ENCODE assay signal across 21 mouse cellular contexts in the genomic region with DNA sequence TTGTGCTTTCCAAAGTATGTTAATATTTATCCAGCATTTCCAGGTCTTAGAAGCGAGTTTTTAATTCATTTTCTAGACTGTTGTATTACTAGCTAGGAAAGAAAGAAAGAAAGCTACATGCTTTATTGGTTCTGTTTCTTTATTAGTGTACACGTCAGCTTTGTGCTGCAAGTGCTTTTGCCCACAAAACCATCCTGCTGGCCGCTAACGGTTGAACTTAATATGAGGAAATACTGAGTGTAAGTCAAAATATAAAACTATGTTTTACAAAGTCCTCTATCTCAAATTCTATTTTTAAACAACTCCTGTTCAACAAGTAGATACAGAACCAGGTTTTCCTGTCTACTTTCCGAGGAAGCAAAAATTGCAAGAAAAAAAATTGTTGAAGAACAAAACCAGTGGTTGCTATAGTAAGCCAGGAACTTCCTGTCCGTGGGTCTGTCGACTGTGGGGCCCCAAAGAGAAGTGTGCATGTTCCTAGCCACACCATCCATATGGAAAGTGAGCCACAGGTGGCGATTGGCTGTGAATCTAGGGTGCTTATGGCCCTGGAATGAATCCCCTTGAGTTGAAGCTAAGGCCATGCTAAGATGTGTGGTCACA. TPM values are rescaled to one million over a fixed set of nuclear protein-coding genes. Genes with fewer than 3 reads are reported as not detected.
A peak's percentile ranks its signal among the peaks of the same experiment; 100 is the strongest.
DNase-seq lines count a peak whose midpoint lies in the region; ATAC-seq and TF ChIP-seq lines count a peak whose summit lies in the region.
"Had no signal": no experiment of that assay in that cellular context is flagged by ENCODE, and none has a peak within 500 bp of the region (broad histone marks: within the 10 kb centered on the region; RNA-seq: fewer than 3 reads in every experiment).

No protein-coding gene starts in this region.

- 62% methylated on average over 8 of the region's 8 CpGs for WGBS in heart, embryonic 16.5 days
- WGBS in heart, embryonic 10.5 days: 78% methylated on average over 8 of the region's 8 CpGs
- WGBS in hindbrain, postnatal 0 days: 70% methylated on average over 8 of the region's 8 CpGs

- no peak for TF ChIP-seq RAD21 in CH12.LX (IDR thresholded peaks at IDR 0.05; ENCODE audit: low read depth, low read length)

- H3K4me2 ChIP-seq in heart, embryonic 16.5 days (ENCODE audit: low read depth, low read length): 0 out of 2 replicates have a peak overlapping the region, but pooled peaks have one; percentile 6
- peak overlapping the region; percentile 65 for H3K4me2 ChIP-seq in CH12.LX (ENCODE audit: insufficient read depth, low read depth, poor library complexity, severe bottlenecking)
- no peak overlapping the region for H3K4me2 ChIP-seq in hindbrain, postnatal 0 days (ENCODE audit: low read depth, low read length)
- H3K4me2 ChIP-seq: embryonic facial prominence, embryonic 15.5 days; forebrain, embryonic 15.5 days; heart, embryonic 13.5 days; hindbrain, embryonic 13.5 days; limb, embryonic 12.5 days; midbrain, embryonic 12.5 days had no signal

- H3K9ac ChIP-seq in heart, embryonic 16.5 days (ENCODE audit: low read length): no peak overlapping the region
- peak overlapping the region; percentile 50; the same call in 1 of the 2 replicates for H3K9ac ChIP-seq in CH12.LX (ENCODE audit: insufficient read depth, low read depth)
- no peak overlapping the region for H3K9ac ChIP-seq in hindbrain, postnatal 0 days (replicated peaks; ENCODE audit: low read length)
- H3K9ac ChIP-seq: embryonic facial prominence, embryonic 15.5 days; forebrain, embryonic 15.5 days; heart, embryonic 13.5 days; hindbrain, embryonic 13.5 days; limb, embryonic 12.5 days; midbrain, embryonic 12.5 days had no signal

- in situ Hi-C loops in CH12.LX (cut with MboI; ENCODE audit: low pct_ligation_motif_present, low pct_unique_long_range_greater_than_20kb, low sequenced_read_pairs): no loop called here

- peaks cover 28% of the 10 kb centered on the region for H3K4me1 ChIP-seq in heart, embryonic 16.5 days (ENCODE audit: control insufficient read depth, insufficient read depth, low read length)
- H3K4me1 ChIP-seq in heart, embryonic 10.5 days: peaks cover 6% of the 10 kb centered on the region
- H3K4me1 ChIP-seq in CH12.LX (ENCODE audit: control insufficient read depth in 1 of 2, insufficient read depth in 2 of 2): peaks cover 2 to 35% of the 10 kb centered on the region in 2 experiments; a peak in 2 of 4 replicates
- peaks cover 11% of the 10 kb centered on the region for H3K4me1 ChIP-seq in hindbrain, postnatal 0 days (ENCODE audit: insufficient read depth, low read length)
- H3K4me1 ChIP-seq: embryonic facial prominence, embryonic 15.5 days; limb, embryonic 12.5 days had no signal

- TF ChIP-seq CTCF in CH12.LX (conservative IDR thresholded peaks at IDR 0.05 in 1 of 2, IDR thresholded peaks at IDR 0.05 in 1 of 2; ENCODE audit: low read depth in 2 of 2, low read length in 2 of 2): no peak
- TF ChIP-seq CTCF in hindbrain, postnatal 0 days (IDR thresholded peaks at IDR 0.05; ENCODE audit: low read depth): no peak

- no peak overlapping the region for H3K4me3 ChIP-seq in heart, embryonic 16.5 days (ENCODE audit: low read length)
- H3K4me3 ChIP-seq in heart, embryonic 10.5 days: no peak overlapping the region
- no peak overlapping the region for H3K4me3 ChIP-seq in CH12.LX (replicated peaks in 1 of 3; ENCODE audit: low read depth in 2 of 3, low read length in 2 of 3, poor library complexity in 1 of 3)
- no peak overlapping the region for H3K4me3 ChIP-seq in hindbrain, postnatal 0 days (ENCODE audit: low read length)
- H3K4me3 ChIP-seq: embryonic facial prominence, embryonic 15.5 days; forebrain, embryonic 15.5 days; heart, embryonic 13.5 days; hindbrain, embryonic 13.5 days; limb, embryonic 12.5 days; midbrain, embryonic 12.5 days had no signal

- H3K27ac ChIP-seq in heart, embryonic 16.5 days (ENCODE audit: low read length): no peak overlapping the region
- H3K27ac ChIP-seq in heart, embryonic 10.5 days: no peak overlapping the region
- H3K27ac ChIP-seq in CH12.LX (ENCODE audit: insufficient read depth, low read depth): no peak overlapping the region
- H3K27ac ChIP-seq in hindbrain, postnatal 0 days: no peak overlapping the region
- H3K27ac ChIP-seq: embryonic facial prominence, embryonic 15.5 days; forebrain, embryonic 15.5 days; heart, embryonic 13.5 days; hindbrain, embryonic 13.5 days; limb, embryonic 12.5 days; midbrain, embryonic 12.5 days had no signal

- TF ChIP-seq POLR2A in CH12.LX (IDR thresholded peaks at IDR 0.05; ENCODE audit: low read depth, low read length): no peak

- dilution Hi-C loops in CH12.LX (cut with MboI; ENCODE audit: extremely low pct_ligation_motif_present, extremely low pct_unique_long_range_greater_than_20kb, low sequenced_read_pairs): no loop called here

- peak; percentile 29; the same call in 1 of the 2 replicates for TF ChIP-seq EP300 in CH12.LX (IDR thresholded peaks at IDR 0.05; ENCODE audit: low read length)

- no peak for ATAC-seq in heart, embryonic 16.5 days (replicated peaks; ENCODE audit: extremely low read depth, insufficient read depth, low FRiP score)
- ATAC-seq in granulocyte monocyte progenitor cell, adult 5-6 weeks (replicated peaks; ENCODE audit: poor library complexity, severe bottlenecking): peak; percentile 79
- peak; percentile 69 for ATAC-seq in megakaryocyte, adult 5-6 weeks (ENCODE audit: poor library complexity, severe bottlenecking)
- no peak for ATAC-seq in hindbrain, postnatal 0 days
- ATAC-seq: forebrain, embryonic 15.5 days; lung, postnatal 0 days had no signal

- H3K36me3 ChIP-seq in heart, embryonic 16.5 days (ENCODE audit: control insufficient read depth, insufficient read depth): no peaks in the 10 kb centered on the region
- H3K36me3 ChIP-seq in heart, embryonic 10.5 days: peaks cover 7% of the 10 kb centered on the region
- peaks cover 0 to 14% of the 10 kb centered on the region in 2 experiments for H3K36me3 ChIP-seq in CH12.LX (replicated peaks in 1 of 2; ENCODE audit: control insufficient read depth in 1 of 2, insufficient read depth in 1 of 2, low read length in 1 of 2)
- no peaks in the 10 kb centered on the region for H3K36me3 ChIP-seq in hindbrain, postnatal 0 days (ENCODE audit: insufficient read depth, low read length)
- H3K36me3 ChIP-seq: embryonic facial prominence, embryonic 15.5 days; forebrain, embryonic 15.5 days had no signal

- H3K79me2 ChIP-seq in CH12.LX (replicated peaks; ENCODE audit: control insufficient read depth, extremely low read depth, insufficient read depth, poor library complexity, severe bottlenecking): peaks cover 3% of the 10 kb centered on the region; the same call in 1 of the 2 replicates

- no peaks in the 10 kb centered on the region for H3K27me3 ChIP-seq in heart, embryonic 16.5 days (ENCODE audit: control insufficient read depth, insufficient read depth, low read length)
- H3K27me3 ChIP-seq in heart, embryonic 10.5 days (ENCODE audit: insufficient read depth, poor library complexity, severe bottlenecking): no peaks in the 10 kb centered on the region
- no peaks in the 10 kb centered on the region for H3K27me3 ChIP-seq in CH12.LX (replicated peaks)
- H3K27me3 ChIP-seq in hindbrain, postnatal 0 days (ENCODE audit: insufficient read depth, low read length): no peaks in the 10 kb centered on the region
- H3K27me3 ChIP-seq: embryonic facial prominence, embryonic 15.5 days; forebrain, embryonic 15.5 days; heart, embryonic 13.5 days; hindbrain, embryonic 13.5 days; limb, embryonic 12.5 days; midbrain, embryonic 12.5 days had no signal

- no peaks in the 10 kb centered on the region for H3K9me3 ChIP-seq in heart, embryonic 16.5 days (replicated peaks; ENCODE audit: control insufficient read depth, low read length)
- H3K9me3 ChIP-seq in heart, embryonic 10.5 days: no peaks in the 10 kb centered on the region
- no peaks in the 10 kb centered on the region for H3K9me3 ChIP-seq in CH12.LX (replicated peaks; ENCODE audit: low read length)
- H3K9me3 ChIP-seq in hindbrain, postnatal 0 days (ENCODE audit: low read length): no peaks in the 10 kb centered on the region
- H3K9me3 ChIP-seq: embryonic facial prominence, embryonic 15.5 days; forebrain, embryonic 15.5 days; heart, embryonic 13.5 days; hindbrain, embryonic 13.5 days; limb, embryonic 12.5 days; midbrain, embryonic 12.5 days had no signal

- no peak for DNase-seq in heart, embryonic 10.5 days (ENCODE audit: low spot score)
- peak; percentile 40 for DNase-seq in CH12.LX (ENCODE audit: extremely low read depth)
- no peak for DNase-seq in kidney, postnatal 4 days
- DNase-seq in hindbrain, postnatal 0 days (ENCODE audit: low spot score): no peak
- DNase-seq: adrenal gland, postnatal 25 days; cerebellum, adult 11 months; cerebellum, postnatal 36 days; kidney, postnatal 10 days; layer of hippocampus, postnatal 36 days; right cerebral cortex, postnatal 14 days; spleen, adult 18-20 months had no signal

RNA-seq across cellular contexts. Expression of gene Ptpra, which starts 22.9 kb away (rescaled TPM):
- polyA plus RNA-seq in heart, embryonic 16.5 days (2015; fragmentation: Nextera tagmentation; extraction: Ambion mirVana): 70.5 and 71.8 TPM in 2 replicates
- polyA plus RNA-seq in heart, embryonic 10.5 days (2016; fragmentation: Nextera tagmentation; extraction: Ambion mirVana): 73.3 and 85.5 TPM in 2 replicates
- 36.0 and 38.5 TPM in 2 replicates for total RNA-seq in CH12.LX (2012; rRNA removed)
- total RNA-seq in CH12.LX (2014; rRNA removed): 38.5 and 40.4 TPM in 2 replicates
- 67.5 and 73.3 TPM in 2 replicates for polyA plus RNA-seq in CH12.LX (2012; ENCODE audit: insufficient read length, low read depth)
- 68.9 and 76.2 TPM in 2 replicates for total RNA-seq in granulocyte monocyte progenitor cell, adult 5-6 weeks (2014; fragmentation: Nextera tagmentation)
- total RNA-seq in granulocyte monocyte progenitor cell, adult 5-6 weeks (2017): 118 and 138 TPM in 2 replicates
- 59.3 and 60.3 TPM in 2 replicates for total RNA-seq in megakaryocyte, adult 5-6 weeks (2015)
- total RNA-seq in megakaryocyte, adult 5-6 weeks (2017): 163 and 173 TPM in 2 replicates
- total RNA-seq in hindbrain, postnatal 0 days (2014; rRNA removed): 96.7 and 105 TPM in 2 replicates
- 143 and 145 TPM in 2 replicates for polyA plus RNA-seq in hindbrain, postnatal 0 days (2015; fragmentation: Nextera tagmentation; extraction: Ambion mirVana)

RNA-seq across cellular contexts. Expression of gene Pced1a, which starts 48.5 kb away (rescaled TPM):
- polyA plus RNA-seq in heart, embryonic 16.5 days (2015; fragmentation: Nextera tagmentation; extraction: Ambion mirVana): 7.2 and 8.1 TPM in 2 replicates
- 8.2 and 13.6 TPM in 2 replicates for polyA plus RNA-seq in heart, embryonic 10.5 days (2016; fragmentation: Nextera tagmentation; extraction: Ambion mirVana)
- total RNA-seq in CH12.LX (2012; rRNA removed): 13.3 and 15.3 TPM in 2 replicates
- 9.6 and 11.6 TPM in 2 replicates for total RNA-seq in CH12.LX (2014; rRNA removed)
- polyA plus RNA-seq in CH12.LX (2012; ENCODE audit: insufficient read length, low read depth): 15.6 and 17.1 TPM in 2 replicates
- 13.0 and 14.9 TPM in 2 replicates for total RNA-seq in granulocyte monocyte progenitor cell, adult 5-6 weeks (2014; fragmentation: Nextera tagmentation)
- total RNA-seq in granulocyte monocyte progenitor cell, adult 5-6 weeks (2017): 13.6 and 17.2 TPM in 2 replicates
- total RNA-seq in megakaryocyte, adult 5-6 weeks (2015): 6.1 and 6.7 TPM in 2 replicates
- total RNA-seq in megakaryocyte, adult 5-6 weeks (2017): 12.2 and 14.1 TPM in 2 replicates
- total RNA-seq in hindbrain, postnatal 0 days (2014; rRNA removed): 19.5 and 20.4 TPM in 2 replicates
- polyA plus RNA-seq in hindbrain, postnatal 0 days (2015; fragmentation: Nextera tagmentation; extraction: Ambion mirVana): 10.3 and 10.7 TPM in 2 replicates

RNA-seq across cellular contexts. Expression of gene Vps16, which starts 48.9 kb away (rescaled TPM):
- polyA plus RNA-seq in heart, embryonic 16.5 days (2015; fragmentation: Nextera tagmentation; extraction: Ambion mirVana): 57.1 and 60.9 TPM in 2 replicates
- 84.5 and 91.1 TPM in 2 replicates for polyA plus RNA-seq in heart, embryonic 10.5 days (2016; fragmentation: Nextera tagmentation; extraction: Ambion mirVana)
- total RNA-seq in CH12.LX (2012; rRNA removed) (105 and 119 TPM in 2 replicates), CH12.LX (2014; rRNA removed) (76.7 and 98.4 TPM in 2 replicates)
- 113 and 141 TPM in 2 replicates for polyA plus RNA-seq in CH12.LX (2012; ENCODE audit: insufficient read length, low read depth)
- 128 and 155 TPM in 2 replicates for total RNA-seq in granulocyte monocyte progenitor cell, adult 5-6 weeks (2014; fragmentation: Nextera tagmentation)
- total RNA-seq in granulocyte monocyte progenitor cell, adult 5-6 weeks (2017): 129 and 167 TPM in 2 replicates
- 74.6 and 102 TPM in 2 replicates for total RNA-seq in megakaryocyte, adult 5-6 weeks (2015)
- 96.7 and 99.6 TPM in 2 replicates for total RNA-seq in megakaryocyte, adult 5-6 weeks (2017)
- 50.4 and 63.3 TPM in 2 replicates for total RNA-seq in hindbrain, postnatal 0 days (2014; rRNA removed)
- polyA plus RNA-seq in hindbrain, postnatal 0 days (2015; fragmentation: Nextera tagmentation; extraction: Ambion mirVana): 89.5 and 94.0 TPM in 2 replicates

Comparison
In these comparisons a context has a peak if more than half of its experiments do, and no peak if none do; other contexts are left out.
1. ATAC-seq: peak in granulocyte monocyte progenitor cell, adult 5-6 weeks (single experiment) and megakaryocyte, adult 5-6 weeks (single experiment); none in heart, embryonic 16.5 days (single experiment) and hindbrain, postnatal 0 days (single experiment).